In the genomic region with DNA sequence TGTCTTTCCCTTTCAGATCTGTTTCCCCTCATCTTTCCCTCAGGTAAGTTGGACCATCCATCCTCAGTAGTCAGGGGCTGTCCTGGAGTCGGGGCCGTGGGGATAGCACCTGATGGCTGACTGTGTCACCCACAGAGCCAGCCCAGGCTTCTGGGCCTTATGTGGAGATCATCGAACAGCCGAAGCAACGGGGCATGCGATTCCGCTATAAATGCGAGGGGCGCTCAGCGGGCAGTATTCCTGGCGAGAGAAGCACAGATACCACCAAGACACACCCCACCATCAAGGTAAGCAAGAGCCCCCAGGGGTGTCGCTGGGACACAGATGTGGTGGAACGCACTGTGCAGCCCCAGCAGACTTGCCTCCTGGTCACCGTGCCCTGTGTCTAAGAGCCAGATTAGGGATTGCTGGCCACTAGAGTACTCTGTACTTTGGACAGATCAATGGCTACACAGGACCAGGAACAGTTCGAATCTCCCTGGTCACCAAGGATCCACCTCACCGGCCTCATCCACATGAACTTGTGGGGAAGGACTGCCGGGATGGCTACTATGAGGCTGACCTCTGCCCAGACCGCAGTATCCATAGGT, we compare ENCODE assay signal across 8 mouse cellular contexts. TPM values are rescaled to one million over a fixed set of nuclear protein-coding genes. Genes with fewer than 3 reads are reported as not detected.
DNase-seq lines count a peak whose midpoint lies in the region; ATAC-seq and TF ChIP-seq lines count a peak whose summit lies in the region.
"Had no signal": no experiment of that assay in that cellular context is flagged by ENCODE, and none has a peak within 500 bp of the region (broad histone marks: within the 10 kb centered on the region; RNA-seq: fewer than 3 reads in every experiment).

No protein-coding gene starts in this region.

- peaks cover 53% of the 10 kb centered on the region for H3K36me3 ChIP-seq in megakaryocyte, embryonic 14.5 days (replicated peaks; ENCODE audit: low read length)
- H3K36me3 ChIP-seq in forebrain, embryonic 13.5 days (ENCODE audit: poor library complexity, severe bottlenecking), result peaks cover 48% of the 10 kb centered on the region
- peaks cover 49% of the 10 kb centered on the region for H3K36me3 ChIP-seq in limb, embryonic 14.5 days (ENCODE audit: control insufficient read depth, insufficient read depth, low read length)
- H3K36me3 ChIP-seq in stomach, embryonic 15.5 days, result peaks cover 30% of the 10 kb centered on the region

- TF ChIP-seq POLR2A in limb, embryonic 14.5 days (IDR thresholded peaks at IDR 0.05; ENCODE audit: borderline replicate concordance, extremely low read depth, insufficient read depth, insufficient read length), result no peak

- no peaks in the 10 kb centered on the region for H3K27me3 ChIP-seq in megakaryocyte, embryonic 14.5 days (replicated peaks)
- no peaks in the 10 kb centered on the region for H3K27me3 ChIP-seq in forebrain, embryonic 13.5 days
- no peaks in the 10 kb centered on the region for H3K27me3 ChIP-seq in limb, embryonic 14.5 days (ENCODE audit: control insufficient read depth, insufficient read depth, low read length)
- H3K27me3 ChIP-seq in stomach, embryonic 15.5 days (replicated peaks), result no peaks in the 10 kb centered on the region

- H3K4me3 ChIP-seq in megakaryocyte, embryonic 14.5 days (replicated peaks), result peak overlapping the region; percentile 98
- H3K4me3 ChIP-seq in forebrain, embryonic 13.5 days, result peak overlapping the region; percentile 81
- H3K4me3 ChIP-seq in limb, embryonic 14.5 days (replicated peaks; ENCODE audit: low read length), result peak overlapping the region; percentile 82
- H3K4me3 ChIP-seq in stomach, embryonic 15.5 days (replicated peaks), result peak overlapping the region; percentile 86

- H3K9ac ChIP-seq in forebrain, embryonic 13.5 days, result peak overlapping the region; percentile 81
- peak overlapping the region; percentile 88 for H3K9ac ChIP-seq in limb, embryonic 14.5 days (ENCODE audit: low read depth, low read length, severe bottlenecking)
- H3K9ac ChIP-seq in stomach, embryonic 15.5 days, result peak overlapping the region; percentile 86

- peak overlapping the region; percentile 84 for H3K4me2 ChIP-seq in forebrain, embryonic 13.5 days
- peak overlapping the region; percentile 95 for H3K4me2 ChIP-seq in limb, embryonic 14.5 days (replicated peaks; ENCODE audit: low read depth, low read length, severe bottlenecking)
- peak overlapping the region; percentile 82 for H3K4me2 ChIP-seq in stomach, embryonic 15.5 days

- peaks cover 51% of the 10 kb centered on the region for H3K4me1 ChIP-seq in megakaryocyte, embryonic 14.5 days
- H3K4me1 ChIP-seq in forebrain, embryonic 13.5 days, result peaks cover 26% of the 10 kb centered on the region
- H3K4me1 ChIP-seq in limb, embryonic 14.5 days (ENCODE audit: control insufficient read depth, insufficient read depth, low read length), result peaks cover 18% of the 10 kb centered on the region
- peaks cover 19% of the 10 kb centered on the region for H3K4me1 ChIP-seq in stomach, embryonic 15.5 days

- no peak for ATAC-seq in megakaryocyte, adult 5-6 weeks (ENCODE audit: poor library complexity, severe bottlenecking)
- ATAC-seq in forebrain, embryonic 13.5 days, result no peak
- ATAC-seq in limb, embryonic 14.5 days (ENCODE audit: low FRiP score, low read depth), result no peak
- ATAC-seq in stomach, embryonic 15.5 days (ENCODE audit: insufficient read depth, low FRiP score, low read depth), result no peak

- 90% methylated on average over 18 of the region's 18 CpGs for WGBS in forebrain, embryonic 13.5 days
- WGBS in limb, embryonic 14.5 days, result 90% methylated on average over 18 of the region's 18 CpGs
- WGBS in stomach, embryonic 15.5 days, result 90% methylated on average over 18 of the region's 18 CpGs

- H3K27ac ChIP-seq in forebrain, embryonic 13.5 days, result peak overlapping the region; percentile 92; the same call in 1 of the 2 replicates
- no peak overlapping the region for H3K27ac ChIP-seq in limb, embryonic 14.5 days (replicated peaks; ENCODE audit: low read depth, low read length)
- no peak overlapping the region for H3K27ac ChIP-seq in stomach, embryonic 15.5 days

- no peaks in the 10 kb centered on the region for H3K9me3 ChIP-seq in megakaryocyte, embryonic 14.5 days
- no peaks in the 10 kb centered on the region for H3K9me3 ChIP-seq in forebrain, embryonic 13.5 days (replicated peaks)
- no peaks in the 10 kb centered on the region for H3K9me3 ChIP-seq in limb, embryonic 14.5 days (ENCODE audit: control insufficient read depth, low read length)
- no peaks in the 10 kb centered on the region for H3K9me3 ChIP-seq in stomach, embryonic 15.5 days

- no peak for DNase-seq in limb, embryonic 14.5 days (ENCODE audit: low spot score)
- no peak for DNase-seq in urinary bladder, adult 18-20 months (ENCODE audit: low spot score in 2 of 2)
- DNase-seq in ovary, adult 18-20 months (ENCODE audit: low spot score), result no peak
- DNase-seq: adrenal gland, postnatal 25 days had no signal

RNA-seq across cellular contexts. Expression of a gene that starts 1.2 kb away (rescaled TPM):
- polyA plus RNA-seq in megakaryocyte, embryonic 14.5 days (2012; ENCODE audit: insufficient read depth, low replicate concordance), result 105 and 119 TPM in 2 replicates
- 51.9 and 56.6 TPM in 2 replicates for total RNA-seq in megakaryocyte, adult 5-6 weeks (2015)
- 46.1 and 47.8 TPM in 2 replicates for total RNA-seq in megakaryocyte, adult 5-6 weeks (2017)
- 33.4 and 34.4 TPM in 2 replicates for polyA plus RNA-seq in forebrain, embryonic 13.5 days (2015; fragmentation: Nextera tagmentation; extraction: Ambion mirVana)
- polyA plus RNA-seq in limb, embryonic 14.5 days (2012; rRNA removed), result 59.8 and 88.7 TPM in 2 replicates
- polyA plus RNA-seq in limb, embryonic 14.5 days (2014; fragmentation: Nextera tagmentation; extraction: Ambion mirVana), result 54.8 and 57.2 TPM in 2 replicates
- 43.5 and 46.0 TPM in 2 replicates for polyA plus RNA-seq in stomach, embryonic 15.5 days (2015; fragmentation: Nextera tagmentation; extraction: Ambion mirVana)

RNA-seq across cellular contexts. Expression of a gene that starts 25.0 kb away (rescaled TPM):
- polyA plus RNA-seq in megakaryocyte, embryonic 14.5 days (2012; ENCODE audit: insufficient read depth, low replicate concordance), result 116 and 134 TPM in 2 replicates
- total RNA-seq in megakaryocyte, adult 5-6 weeks (2015), result 50.8 and 65.8 TPM in 2 replicates
- 50.1 and 78.7 TPM in 2 replicates for total RNA-seq in megakaryocyte, adult 5-6 weeks (2017)
- polyA plus RNA-seq in forebrain, embryonic 13.5 days (2015; fragmentation: Nextera tagmentation; extraction: Ambion mirVana), result 9.4 and 11.0 TPM in 2 replicates
- polyA plus RNA-seq in limb, embryonic 14.5 days (2012; rRNA removed), result 62.5 and 86.0 TPM in 2 replicates
- polyA plus RNA-seq in limb, embryonic 14.5 days (2014; fragmentation: Nextera tagmentation; extraction: Ambion mirVana), result 27.9 and 29.1 TPM in 2 replicates
- polyA plus RNA-seq in stomach, embryonic 15.5 days (2015; fragmentation: Nextera tagmentation; extraction: Ambion mirVana), result 28.7 and 28.8 TPM in 2 replicates

RNA-seq across cellular contexts. Expression of a gene that starts 28.5 kb away (rescaled TPM):
- polyA plus RNA-seq in megakaryocyte, embryonic 14.5 days (2012; ENCODE audit: insufficient read depth, low replicate concordance), result 26.7 and 57.5 TPM in 2 replicates
- total RNA-seq in megakaryocyte, adult 5-6 weeks (2015), result 34.2 and 47.8 TPM in 2 replicates
- 69.4 and 73.9 TPM in 2 replicates for total RNA-seq in megakaryocyte, adult 5-6 weeks (2017)
- polyA plus RNA-seq in forebrain, embryonic 13.5 days (2015; fragmentation: Nextera tagmentation; extraction: Ambion mirVana), result 72.7 and 80.7 TPM in 2 replicates
- 115 and 127 TPM in 2 replicates for polyA plus RNA-seq in limb, embryonic 14.5 days (2012; rRNA removed)
- 27.4 and 34.6 TPM in 2 replicates for polyA plus RNA-seq in limb, embryonic 14.5 days (2014; fragmentation: Nextera tagmentation; extraction: Ambion mirVana)
- 42.2 and 49.1 TPM in 2 replicates for polyA plus RNA-seq in stomach, embryonic 15.5 days (2015; fragmentation: Nextera tagmentation; extraction: Ambion mirVana)

RNA-seq across cellular contexts. Expression of a gene that starts 36.8 kb away (rescaled TPM):
- 356 and 520 TPM in 2 replicates for polyA plus RNA-seq in megakaryocyte, embryonic 14.5 days (2012; ENCODE audit: insufficient read depth, low replicate concordance)
- total RNA-seq in megakaryocyte, adult 5-6 weeks (2015), result 116 and 125 TPM in 2 replicates
- total RNA-seq in megakaryocyte, adult 5-6 weeks (2017), result 94.6 and 136 TPM in 2 replicates
- 146 and 170 TPM in 2 replicates for polyA plus RNA-seq in forebrain, embryonic 13.5 days (2015; fragmentation: Nextera tagmentation; extraction: Ambion mirVana)
- polyA plus RNA-seq in limb, embryonic 14.5 days (2012; rRNA removed), result 101 and 103 TPM in 2 replicates
- 95.5 and 107 TPM in 2 replicates for polyA plus RNA-seq in limb, embryonic 14.5 days (2014; fragmentation: Nextera tagmentation; extraction: Ambion mirVana)
- polyA plus RNA-seq in stomach, embryonic 15.5 days (2015; fragmentation: Nextera tagmentation; extraction: Ambion mirVana), result 124 and 144 TPM in 2 replicates

RNA-seq across cellular contexts. Expression of a gene that starts 50.0 kb away (rescaled TPM):
- polyA plus RNA-seq in megakaryocyte, embryonic 14.5 days (2012; ENCODE audit: insufficient read depth, low replicate concordance), result 156 and 158 TPM in 2 replicates
- 30.3 and 35.3 TPM in 2 replicates for total RNA-seq in megakaryocyte, adult 5-6 weeks (2015)
- 39.8 and 50.8 TPM in 2 replicates for total RNA-seq in megakaryocyte, adult 5-6 weeks (2017)
- polyA plus RNA-seq in forebrain, embryonic 13.5 days (2015; fragmentation: Nextera tagmentation; extraction: Ambion mirVana), result 11.3 and 11.7 TPM in 2 replicates
- 30.1 and 38.9 TPM in 2 replicates for polyA plus RNA-seq in limb, embryonic 14.5 days (2012; rRNA removed)
- polyA plus RNA-seq in limb, embryonic 14.5 days (2014; fragmentation: Nextera tagmentation; extraction: Ambion mirVana), result 19.0 and 20.7 TPM in 2 replicates
- polyA plus RNA-seq in stomach, embryonic 15.5 days (2015; fragmentation: Nextera tagmentation; extraction: Ambion mirVana), result 27.7 and 32.3 TPM in 2 replicates
